Mouse (Mus musculus) liver, embryonic 14.5 days (tissue): ENCODE results near the gene Olfr98.

Experiments used
- CTCF ChIP-seq: IDR thresholded peaks from 2 replicates; pipeline ENCODE4 v1.5.1; 2016; ENCODE audit warnings: antibody characterized with exemption, low read depth, control low read depth
- EP300 ChIP-seq: IDR thresholded peaks from 2 replicates; pipeline ENCODE4 v1.6.1; 2016; ENCODE audit warnings: antibody characterized with exemption, low read depth

DNA sequence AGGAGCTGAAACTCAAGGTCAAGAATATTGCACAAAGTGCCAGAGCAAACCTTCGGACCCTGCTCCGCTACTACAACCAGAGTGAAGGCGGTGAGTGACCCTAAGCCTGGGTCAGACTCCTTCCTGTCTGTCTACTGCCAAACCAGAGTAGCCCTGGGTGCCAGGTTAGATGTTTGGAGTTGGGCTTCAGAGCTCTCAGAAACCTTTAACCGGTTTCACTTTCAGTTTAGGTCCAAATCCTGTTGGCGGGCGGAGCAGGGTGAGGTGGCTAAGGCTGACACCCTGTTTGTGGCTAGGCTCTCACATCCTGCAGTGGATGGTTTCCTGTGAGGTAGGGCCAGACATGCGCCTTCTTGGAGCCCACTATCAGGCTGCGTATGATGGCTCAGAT, 7.1 kb upstream of the Olfr98 start:
- TF ChIP-seq CTCF (no peak), EP300 (no peak)
